Mouse (Mus musculus) heart, adult 2 months (tissue): ENCODE data around the gene Gba. TPM values are rescaled to one million over a fixed set of nuclear protein-coding genes. Genes with fewer than 3 reads are reported as not detected.

Source experiments
- DNase-seq, 2 experiments: peaks; one replicate each; pipeline ENCODE4 v3.0.0; 2021
- H3K27ac ChIP-seq: fragments of 200-600 bp; 2 replicates; pipeline ENCODE4 v1.8.1; 2022
- H3K27me3 ChIP-seq: fragments of 200-500 bp; 2 replicates; pipeline ENCODE4 v1.6.1; 2012; ENCODE audit warnings: mild to moderate bottlenecking, low read length, inconsistent platforms, mixed read lengths; ENCODE audit not compliant: control insufficient read depth, insufficient read depth
- H3K36me3 ChIP-seq: fragments of 200-500 bp; 2 replicates; pipeline ENCODE4 v1.6.1; 2012; ENCODE audit warnings: low read length, inconsistent platforms; ENCODE audit not compliant: control insufficient read depth, insufficient read depth
- H3K4me1 ChIP-seq: fragments of 200-500 bp; 2 replicates; pipeline ENCODE4 v1.6.1; 2011; ENCODE audit warnings: low read length; ENCODE audit not compliant: control insufficient read depth, insufficient read depth
- H3K4me3 ChIP-seq: fragments of 200-600 bp; 2 replicates; pipeline ENCODE4 v1.8.1; 2022
- H3K79me2 ChIP-seq: fragments of 200-500 bp; replicated peaks from 2 replicates; pipeline ENCODE4 v1.6.1; 2012; ENCODE audit warnings: mild to moderate bottlenecking, inconsistent platforms, low read length, moderate library complexity, mixed read lengths; ENCODE audit not compliant: control insufficient read depth, insufficient read depth
- H3K9ac ChIP-seq: fragments of 200-500 bp; 2 replicates; pipeline ENCODE4 v1.6.1; 2012; ENCODE audit warnings: low read depth, mild to moderate bottlenecking, control low read depth, inconsistent platforms, low read length, mixed read lengths
- CTCF ChIP-seq: fragments of 200-600 bp; IDR thresholded peaks from 2 replicates; pipeline ENCODE4 v1.8.1; 2022; ENCODE audit warnings: antibody characterized with exemption, mild to moderate bottlenecking, moderate library complexity
- EP300 ChIP-seq: fragments of 200-500 bp; IDR thresholded peaks from 2 replicates; pipeline ENCODE4 v1.6.1; 2011; ENCODE audit warnings: low read depth, low read length, control low read depth; ENCODE audit not compliant: insufficient read depth
- POLR2A ChIP-seq: fragments of 200-500 bp; IDR thresholded peaks from 2 replicates; pipeline ENCODE4 v1.6.1; 2011; ENCODE audit warnings: mild to moderate bottlenecking, low read depth, low read length, control low read depth; ENCODE audit not compliant: insufficient read depth
- WGBS: fragments of 180-500 bp; shearing (Covaris S2); methylation state at CpG from one replicate; pipeline ENCODE4 v1.1.7; 2018; 5-methylcytosine and 5-hydroxymethylcytosine counted together
- intact Hi-C: fragments of 180-260 bp; cut with DNase I; formaldehyde crosslinking; loops from one replicate; pipeline ENCODE4 v1.15.1; 2025
- polyA plus RNA-seq: library from polyadenylated mRNA; depleted of rRNA; stranded (reverse); fragments of >200 nt; gene quantifications from 2 replicates; pipeline ENCODE4 v1.2.3, GENCODE M21; 2012
- total RNA-seq, 2 experiments: library from RNA; stranded (reverse); gene quantifications; 2 replicates each; pipeline ENCODE4 v1.2.3; 2021

Gba gene
- total and polyA plus RNA-seq, 3 experiments: 19.9 to 26.3 (median 20.4) TPM

DNA sequence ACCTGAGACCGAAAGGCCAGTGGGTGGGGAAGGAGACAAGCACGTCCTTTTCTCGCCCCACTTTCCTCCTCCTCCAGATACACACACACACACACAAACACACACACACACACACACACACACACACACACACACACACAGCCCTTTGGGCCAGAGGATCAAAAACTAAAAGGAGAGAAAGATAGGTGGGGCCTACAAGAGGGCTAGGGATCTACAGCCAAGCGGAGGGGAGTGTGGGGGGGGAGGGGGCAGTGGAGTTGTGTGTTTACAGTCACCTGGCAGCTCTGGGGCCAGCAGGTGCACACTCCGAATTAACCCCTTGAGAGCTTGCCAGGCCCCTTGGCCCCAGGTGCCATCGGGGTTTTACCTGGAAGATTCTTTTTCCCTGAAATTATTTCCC is 29.9 kb downstream of the Gba start:
- no peak for TF ChIP-seq POLR2A
- TF ChIP-seq EP300: no peak
- Histone ChIP-seq H3K79me2 (no peaks in the 10 kb centered on the region), H3K9ac (no peak overlapping the region), H3K27ac (no peak overlapping the region), H3K4me1 (peaks cover 1% of the 10 kb centered on the region; the same call in 1 of the 2 replicates), H3K4me3 (no peak overlapping the region), H3K36me3 (no peaks in the 10 kb centered on the region), H3K27me3 (no peaks in the 10 kb centered on the region)
- DNase-seq: no peak
- intact Hi-C loops: no loop called here
- 91% methylated on average over 6 of the region's 6 CpGs for whole genome bisulfite sequencing

DNA sequence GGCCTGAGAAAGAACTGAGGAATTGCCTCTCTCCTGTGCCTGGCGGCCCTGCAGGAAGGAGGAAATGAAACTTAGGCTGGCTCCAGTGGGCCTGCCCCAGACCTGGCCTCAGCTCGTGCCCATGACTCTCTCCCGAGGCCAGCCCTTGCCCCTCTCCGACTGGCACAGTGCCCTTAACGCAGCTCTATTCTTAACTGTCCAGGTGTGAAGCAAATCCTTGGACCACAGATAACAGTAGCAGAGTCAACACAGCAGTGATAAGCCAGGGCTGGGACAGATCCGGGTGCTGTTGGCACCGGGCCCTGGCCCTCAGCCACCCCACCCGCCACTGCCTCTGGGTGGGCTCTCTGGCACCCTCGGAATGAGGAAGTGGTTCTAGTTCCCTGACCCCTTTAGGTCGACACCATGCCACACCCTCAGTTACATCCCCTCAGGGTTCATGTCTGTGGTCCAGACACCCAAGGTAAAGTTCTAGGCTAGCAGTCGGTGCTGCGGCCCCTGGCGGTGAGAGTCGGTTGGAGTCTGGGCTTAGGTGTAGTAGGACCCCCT is 30.9 kb downstream of the Gba start:
- intact Hi-C loops: no loop called here
- WGBS: 42% methylated on average over 14 of the region's 14 CpGs
- no peak overlapping the region for H3K4me3 ChIP-seq
- TF ChIP-seq EP300 (no peak), CTCF (no peak), POLR2A (no peak)
- H3K27ac ChIP-seq: no peak overlapping the region
- peak in 1 of 2 experiments; percentile 56 for DNase-seq
- no peaks in the 10 kb centered on the region for H3K79me2 ChIP-seq
- 0 out of 2 replicates have a peak, but pooled peaks cover 1% of the 10 kb centered on the region for H3K4me1 ChIP-seq
- H3K36me3 ChIP-seq: no peaks in the 10 kb centered on the region
- H3K27me3 ChIP-seq: no peaks in the 10 kb centered on the region
- H3K9ac ChIP-seq: no peak overlapping the region

DNA sequence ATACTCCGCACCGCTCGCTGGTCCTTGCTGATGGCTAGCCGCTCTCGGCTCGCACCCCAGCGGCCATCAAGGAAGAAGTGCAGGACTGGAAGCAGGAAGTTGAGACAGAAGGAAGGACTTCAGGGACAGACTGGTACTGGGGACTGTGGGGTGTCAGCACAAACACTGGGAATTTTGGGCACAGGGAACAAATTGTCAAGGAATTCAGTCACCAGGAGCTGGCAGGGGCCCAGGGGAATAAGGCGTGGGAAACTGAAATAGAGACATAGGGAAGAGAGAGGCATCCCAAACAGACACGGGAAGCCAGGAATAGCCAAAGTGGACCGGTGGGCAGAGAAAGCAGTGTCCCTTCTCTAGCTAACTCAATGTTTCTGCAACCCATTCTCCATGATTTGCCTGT is 33.8 kb downstream of the Gba start:
- TF ChIP-seq CTCF (no peak), POLR2A (no peak), EP300 (no peak)
- Histone ChIP-seq H3K4me3 (no peak overlapping the region), H3K9ac (no peak overlapping the region), H3K79me2 (no peaks in the 10 kb centered on the region), H3K36me3 (no peaks in the 10 kb centered on the region), H3K27ac (no peak overlapping the region), H3K27me3 (no peaks in the 10 kb centered on the region), H3K4me1 (0 out of 2 replicates have a peak, but pooled peaks cover 1% of the 10 kb centered on the region)
- intact Hi-C loops: no loop called here
- WGBS: 80% methylated on average over 10 of the region's 10 CpGs
- no peak for DNase-seq

DNA sequence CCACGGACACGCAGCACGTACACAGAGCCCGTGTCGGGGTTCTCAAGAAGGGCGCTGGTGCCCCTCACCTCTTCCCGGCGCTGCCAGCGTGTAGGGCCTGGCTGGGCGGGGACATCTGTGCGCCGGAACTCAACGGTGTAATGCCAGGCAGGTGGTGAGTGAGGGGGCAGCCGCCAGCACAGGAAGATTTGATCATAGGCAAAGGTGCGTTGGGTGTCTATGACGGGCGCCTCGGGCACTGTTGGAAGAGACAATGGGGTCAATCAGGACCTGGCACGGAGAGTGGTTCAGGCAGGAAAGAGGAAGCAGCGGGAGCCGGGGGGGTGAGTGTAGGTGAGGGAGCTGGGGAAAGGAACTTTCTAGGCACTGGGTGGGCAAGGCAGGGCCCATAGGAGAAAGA is 35.0 kb downstream of the Gba start:
- 0 out of 2 replicates have a peak, but pooled peaks cover 1% of the 10 kb centered on the region for H3K4me1 ChIP-seq
- intact Hi-C loops: no loop called here
- DNase-seq: no peak
- H3K27me3 ChIP-seq: no peaks in the 10 kb centered on the region
- H3K4me3 ChIP-seq: no peak overlapping the region
- no peak overlapping the region for H3K27ac ChIP-seq
- no peak overlapping the region for H3K9ac ChIP-seq
- H3K36me3 ChIP-seq: no peaks in the 10 kb centered on the region
- no peaks in the 10 kb centered on the region for H3K79me2 ChIP-seq
- WGBS: 83% methylated on average over 21 of the region's 21 CpGs
- TF ChIP-seq POLR2A (no peak), CTCF (no peak), EP300 (no peak)

DNA sequence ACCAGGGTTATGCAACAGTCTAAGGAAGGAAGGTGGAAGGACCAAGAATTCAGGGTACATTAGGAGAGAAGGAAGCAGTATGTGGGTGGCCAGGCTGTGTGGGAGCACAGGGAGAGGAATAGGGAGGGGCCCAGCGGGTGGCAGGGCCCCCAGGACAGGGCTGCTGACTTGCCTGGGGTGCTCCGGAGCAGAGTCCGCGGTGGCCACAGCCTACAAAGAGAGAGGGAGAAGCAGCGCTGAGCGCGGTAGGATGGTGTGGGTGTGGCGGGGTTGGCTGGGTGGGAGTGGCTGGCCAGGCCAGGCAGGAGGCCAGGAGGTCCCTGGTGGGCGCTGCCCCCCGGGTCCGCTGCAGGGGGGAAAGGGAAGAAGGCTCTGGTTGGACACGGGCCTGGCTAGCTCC is 35.8 kb downstream of the Gba start:
- no peak for DNase-seq
- Histone ChIP-seq H3K4me3 (no peak overlapping the region), H3K27ac (no peak overlapping the region), H3K36me3 (no peaks in the 10 kb centered on the region), H3K27me3 (no peaks in the 10 kb centered on the region), H3K9ac (no peak overlapping the region), H3K79me2 (no peaks in the 10 kb centered on the region), H3K4me1 (no peaks in the 10 kb centered on the region)
- no peak for TF ChIP-seq CTCF
- TF ChIP-seq POLR2A: no peak
- TF ChIP-seq EP300: no peak
- 54% methylated on average over 12 of the region's 12 CpGs for WGBS
- intact Hi-C loops: no loop called here

DNA sequence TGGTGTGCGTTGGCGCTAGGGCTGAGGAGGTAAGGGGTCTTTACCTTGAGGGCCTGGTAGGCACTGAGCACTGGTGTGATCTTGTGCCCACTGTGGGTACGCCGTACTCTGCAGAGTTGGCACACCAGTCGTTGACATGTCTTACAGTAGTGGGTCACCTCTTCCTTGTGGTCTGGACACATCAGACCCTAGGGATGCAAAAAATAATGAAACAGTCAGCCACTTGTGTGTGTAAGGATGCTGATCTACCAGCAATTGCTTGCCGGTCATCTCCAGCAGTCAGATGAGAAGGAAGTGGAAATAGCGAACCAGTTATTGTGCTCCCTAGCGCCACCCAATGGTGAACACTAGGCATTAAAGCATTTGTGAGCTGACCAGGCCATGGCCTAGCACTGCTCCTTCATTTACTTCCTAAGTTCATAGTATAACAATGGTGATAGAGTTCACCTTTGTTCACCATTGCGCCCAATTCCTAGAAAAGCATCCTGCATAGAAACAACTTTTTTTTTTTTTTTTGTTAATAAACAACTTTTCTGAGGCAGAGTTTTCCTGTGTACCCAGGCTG is 39.7 kb downstream of the Gba start:
- no peak overlapping the region for H3K4me3 ChIP-seq
- H3K79me2 ChIP-seq: no peaks in the 10 kb centered on the region
- no peak overlapping the region for H3K27ac ChIP-seq
- intact Hi-C loops: no loop called here
- TF ChIP-seq CTCF (peak; percentile 74), POLR2A (no peak)
- H3K36me3 ChIP-seq: no peaks in the 10 kb centered on the region
- DNase-seq: peak in 1 of 2 experiments; percentile 53
- H3K27me3 ChIP-seq: no peaks in the 10 kb centered on the region
- H3K4me1 ChIP-seq: peaks cover 1% of the 10 kb centered on the region; the same call in 1 of the 2 replicates
- 67% methylated on average over 9 of the region's 9 CpGs for WGBS
- no peak overlapping the region for H3K9ac ChIP-seq
